Mouse (Mus musculus) heart, adult 2 months (tissue): ENCODE data around the gene Sesn1.

Experiments used
- CTCF ChIP-seq: fragments of 200-600 bp; IDR thresholded peaks from 2 replicates; pipeline ENCODE4 v1.8.1; 2022; ENCODE audit warnings: antibody characterized with exemption, mild to moderate bottlenecking, moderate library complexity
- EP300 ChIP-seq: fragments of 200-500 bp; IDR thresholded peaks from 2 replicates; pipeline ENCODE4 v1.6.1; 2011; ENCODE audit warnings: low read depth, low read length, control low read depth; ENCODE audit not compliant: insufficient read depth
- POLR2A ChIP-seq: fragments of 200-500 bp; IDR thresholded peaks from 2 replicates; pipeline ENCODE4 v1.6.1; 2011; ENCODE audit warnings: mild to moderate bottlenecking, low read depth, low read length, control low read depth; ENCODE audit not compliant: insufficient read depth

GRCm38 (mm10) chr10:41832191-41832590, 22.5 kb downstream of the Sesn1 start:
- no peak for TF ChIP-seq POLR2A
- no peak for TF ChIP-seq CTCF
- TF ChIP-seq EP300: no peak
